In genomic region chr8:31314692-31315358, GRCm38 (mm10) we compare ENCODE assay signal across 15 mouse cellular contexts.
DNase-seq lines count a peak whose midpoint lies in the region; ATAC-seq and TF ChIP-seq lines count a peak whose summit lies in the region.
"Had no signal": no experiment of that assay in that cellular context is flagged by ENCODE, and none has a peak within 500 bp of the region (broad histone marks: within the 10 kb centered on the region; RNA-seq: fewer than 3 reads in every experiment).

No protein-coding gene starts in this region.

- no peak for DNase-seq in heart, embryonic 10.5 days (ENCODE audit: low spot score)
- DNase-seq in heart, adult 11 months: no peak
- DNase-seq in hindbrain, postnatal 0 days (ENCODE audit: low spot score): no peak
- DNase-seq in neural tube, embryonic 10.5 days (ENCODE audit: extremely low spot score, low spot score): no peak
- DNase-seq in layer of hippocampus, adult 2 months (ENCODE audit: low spot score in 2 of 2): no peak
- no peak for DNase-seq in cerebellum, postnatal 4 days (ENCODE audit: low spot score in 2 of 2)
- DNase-seq: adrenal gland, postnatal 14 days; cerebellum, adult 8-10 months; gastrocnemius, postnatal 25 days; layer of hippocampus, adult 9-11 months; lung, postnatal 4 days had no signal

- no peak for ATAC-seq in hindbrain, embryonic 13.5 days (ENCODE audit: low FRiP score)
- no peak for ATAC-seq in hindbrain, postnatal 0 days
- ATAC-seq in neural tube, embryonic 12.5 days (ENCODE audit: low FRiP score, low read depth): peak; percentile 58; the same call in 1 of the 2 replicates

- peak overlapping the region; percentile 56 for H3K27ac ChIP-seq in heart, embryonic 10.5 days
- H3K27ac ChIP-seq in hindbrain, embryonic 13.5 days: peak overlapping the region; percentile 56; the same call in 1 of the 2 replicates
- no peak overlapping the region for H3K27ac ChIP-seq in hindbrain, postnatal 0 days
- no peak overlapping the region for H3K27ac ChIP-seq in neural tube, embryonic 12.5 days
- no peak overlapping the region for H3K27ac ChIP-seq in layer of hippocampus, adult 2 months
- H3K27ac ChIP-seq: forebrain, embryonic 10.5 days; hindbrain, embryonic 12.5 days had no signal

- 0 out of 2 replicates have a peak, but pooled peaks cover 3% of the 10 kb centered on the region for H3K9me3 ChIP-seq in heart, embryonic 10.5 days
- H3K9me3 ChIP-seq in hindbrain, embryonic 13.5 days: peaks cover 6% of the 10 kb centered on the region
- H3K9me3 ChIP-seq in hindbrain, postnatal 0 days (ENCODE audit: low read length): no peaks in the 10 kb centered on the region
- H3K9me3 ChIP-seq in neural tube, embryonic 12.5 days: peaks cover 4% of the 10 kb centered on the region; the same call in 1 of the 2 replicates

- no peak for TF ChIP-seq CTCF in hindbrain, postnatal 0 days (IDR thresholded peaks at IDR 0.05; ENCODE audit: low read depth)
- no peak for TF ChIP-seq CTCF in layer of hippocampus, adult 2 months (conservative IDR thresholded peaks at IDR 0.05)

- peaks cover 18% of the 10 kb centered on the region; the same call in 1 of the 2 replicates for H3K4me1 ChIP-seq in heart, embryonic 10.5 days
- peaks cover 6% of the 10 kb centered on the region for H3K4me1 ChIP-seq in hindbrain, embryonic 13.5 days (replicated peaks)
- no peaks in the 10 kb centered on the region for H3K4me1 ChIP-seq in hindbrain, postnatal 0 days (ENCODE audit: insufficient read depth, low read length)
- peaks cover 5% of the 10 kb centered on the region; the same call in 1 of the 2 replicates for H3K4me1 ChIP-seq in neural tube, embryonic 12.5 days

- no peak overlapping the region for H3K9ac ChIP-seq in hindbrain, embryonic 13.5 days
- no peak overlapping the region for H3K9ac ChIP-seq in hindbrain, postnatal 0 days (replicated peaks; ENCODE audit: low read length)
- H3K9ac ChIP-seq in neural tube, embryonic 12.5 days: no peak overlapping the region
- H3K9ac ChIP-seq: hindbrain, embryonic 12.5 days had no signal

- WGBS in heart, embryonic 10.5 days: 48% methylated on average over 5 of the region's 5 CpGs
- 49% methylated on average over 5 of the region's 5 CpGs for WGBS in hindbrain, embryonic 13.5 days
- WGBS in hindbrain, postnatal 0 days: 49% methylated on average over 5 of the region's 5 CpGs
- WGBS in neural tube, embryonic 12.5 days: 45% methylated on average over 5 of the region's 5 CpGs

- no peaks in the 10 kb centered on the region for H3K36me3 ChIP-seq in heart, embryonic 10.5 days
- no peaks in the 10 kb centered on the region for H3K36me3 ChIP-seq in hindbrain, embryonic 13.5 days
- no peaks in the 10 kb centered on the region for H3K36me3 ChIP-seq in hindbrain, postnatal 0 days (ENCODE audit: insufficient read depth, low read length)
- no peaks in the 10 kb centered on the region for H3K36me3 ChIP-seq in neural tube, embryonic 12.5 days
- H3K36me3 ChIP-seq: forebrain, embryonic 10.5 days; hindbrain, embryonic 12.5 days had no signal

- H3K4me3 ChIP-seq in heart, embryonic 10.5 days: no peak overlapping the region
- no peak overlapping the region for H3K4me3 ChIP-seq in hindbrain, embryonic 13.5 days
- no peak overlapping the region for H3K4me3 ChIP-seq in hindbrain, postnatal 0 days (ENCODE audit: low read length)
- no peak overlapping the region for H3K4me3 ChIP-seq in neural tube, embryonic 12.5 days
- no peak overlapping the region for H3K4me3 ChIP-seq in layer of hippocampus, adult 2 months
- H3K4me3 ChIP-seq: forebrain, embryonic 10.5 days; hindbrain, embryonic 12.5 days had no signal

- H3K4me2 ChIP-seq in hindbrain, embryonic 13.5 days: no peak overlapping the region
- H3K4me2 ChIP-seq in hindbrain, postnatal 0 days (ENCODE audit: low read depth, low read length): no peak overlapping the region
- H3K4me2 ChIP-seq in neural tube, embryonic 12.5 days (replicated peaks): no peak overlapping the region
- H3K4me2 ChIP-seq: hindbrain, embryonic 12.5 days had no signal

- no peaks in the 10 kb centered on the region for H3K27me3 ChIP-seq in heart, embryonic 10.5 days (ENCODE audit: insufficient read depth, poor library complexity, severe bottlenecking)
- H3K27me3 ChIP-seq in hindbrain, embryonic 13.5 days: no peaks in the 10 kb centered on the region
- H3K27me3 ChIP-seq in hindbrain, postnatal 0 days (ENCODE audit: insufficient read depth, low read length): no peaks in the 10 kb centered on the region
- H3K27me3 ChIP-seq in neural tube, embryonic 12.5 days (replicated peaks): no peaks in the 10 kb centered on the region
- H3K27me3 ChIP-seq: hindbrain, embryonic 12.5 days had no signal

Comparison
In these comparisons a context has a peak if more than half of its experiments do, and no peak if none do; other contexts are left out.
1. H3K27ac ChIP-seq: peak in heart, embryonic 10.5 days (single experiment) and hindbrain, embryonic 13.5 days (single experiment); none in hindbrain, postnatal 0 days (single experiment), neural tube, embryonic 12.5 days (single experiment) and layer of hippocampus, adult 2 months (single experiment).